In the genomic region with DNA sequence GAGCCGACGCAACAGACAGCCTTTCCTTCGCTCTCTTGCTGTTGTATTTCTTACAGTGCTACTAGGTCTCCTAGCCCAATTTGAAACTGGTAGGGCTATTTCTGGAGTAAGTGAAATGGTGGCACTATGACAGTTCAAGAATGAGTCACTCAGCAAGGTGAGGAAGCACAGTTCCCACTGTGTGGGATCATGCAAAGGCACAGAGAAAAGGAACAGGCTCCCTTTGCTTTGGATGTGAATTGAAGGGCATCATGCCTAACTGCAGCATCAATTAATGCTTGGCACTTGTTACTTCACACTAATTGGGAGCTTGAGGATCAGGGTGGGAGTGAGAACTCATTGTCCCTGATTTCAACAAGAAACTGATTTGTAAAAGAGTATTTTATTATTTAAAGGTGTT, we compare ENCODE assay signal across 20 mouse cellular contexts.
DNase-seq lines count a peak whose midpoint lies in the region.
"Had no signal": no experiment of that assay in that cellular context is flagged by ENCODE, and none has a peak within 500 bp of the region (broad histone marks: within the 10 kb centered on the region; RNA-seq: fewer than 3 reads in every experiment).

No protein-coding gene starts in this region.

- peak; percentile 24 to 67 for DNase-seq in frontal cortex, adult 2 months (ENCODE audit: extremely low spot score in 1 of 2, low spot score in 1 of 2)
- no peak for DNase-seq in frontal cortex, postnatal 14 days (ENCODE audit: low spot score in 2 of 2)
- peak; percentile 13 to 17 for DNase-seq in right cerebral cortex, adult 2 months (ENCODE audit: low spot score in 2 of 2)
- no peak for DNase-seq in right cerebral cortex, postnatal 14 days
- peak; percentile 14 to 48 for DNase-seq in layer of hippocampus, postnatal 14 days (ENCODE audit: low spot score in 2 of 2)
- DNase-seq in hindbrain, embryonic 10.5 days (ENCODE audit: low spot score), result no peak
- DNase-seq in kidney, postnatal 25 days, result no peak
- DNase-seq: cerebellum, adult 11 months; cerebellum, postnatal 10 days; gastrocnemius, adult 2 months; heart, postnatal 10 days; kidney, adult 2 months; kidney, postnatal 14 days; liver; retina, postnatal 1 day; thymus, postnatal 4 days had no signal

- 89% methylated on average over 3 of the region's 3 CpGs for WGBS in hindbrain, embryonic 10.5 days

- H3K36me3 ChIP-seq in hindbrain, embryonic 10.5 days, result no peaks in the 10 kb centered on the region
- H3K36me3 ChIP-seq: embryonic facial prominence, embryonic 12.5 days; hindbrain, embryonic 12.5 days; midbrain, embryonic 12.5 days had no signal

- H3K9me3 ChIP-seq in hindbrain, embryonic 10.5 days, result no peaks in the 10 kb centered on the region
- H3K9me3 ChIP-seq: embryonic facial prominence, embryonic 12.5 days; hindbrain, embryonic 12.5 days; midbrain, embryonic 12.5 days had no signal

- H3K4me1 ChIP-seq in hindbrain, embryonic 10.5 days (replicated peaks), result no peaks in the 10 kb centered on the region
- H3K4me1 ChIP-seq: embryonic facial prominence, embryonic 12.5 days; hindbrain, embryonic 12.5 days; midbrain, embryonic 12.5 days had no signal

- no peaks in the 10 kb centered on the region for H3K27me3 ChIP-seq in hindbrain, embryonic 10.5 days (ENCODE audit: insufficient read depth, poor library complexity, severe bottlenecking)
- H3K27me3 ChIP-seq: embryonic facial prominence, embryonic 12.5 days; hindbrain, embryonic 12.5 days; midbrain, embryonic 12.5 days had no signal

- no peak overlapping the region for H3K4me3 ChIP-seq in hindbrain, embryonic 10.5 days
- H3K4me3 ChIP-seq: embryonic facial prominence, embryonic 12.5 days; erythroblast, embryonic 14.5 days; gastrocnemius, adult 2 months; hindbrain, embryonic 12.5 days; midbrain, embryonic 12.5 days had no signal

- no peak overlapping the region for H3K27ac ChIP-seq in hindbrain, embryonic 10.5 days
- H3K27ac ChIP-seq: embryonic facial prominence, embryonic 12.5 days; gastrocnemius, adult 2 months; hindbrain, embryonic 12.5 days; midbrain, embryonic 12.5 days had no signal

Comparison
In these comparisons a context has a peak if more than half of its experiments do, and no peak if none do; other contexts are left out.
1. DNase-seq: peak in frontal cortex, adult 2 months (2 of 2), right cerebral cortex, adult 2 months (2 of 2) and layer of hippocampus, postnatal 14 days (2 of 2); none in frontal cortex, postnatal 14 days (0 of 2), right cerebral cortex, postnatal 14 days (single experiment), hindbrain, embryonic 10.5 days (single experiment) and kidney, postnatal 25 days (0 of 2).